Mouse (Mus musculus) adrenal gland, adult 2 months (tissue): ENCODE measurements at regions not wholly inside any gene's neighbourhood (a gene's known extent, or its start where the extent isn't known, plus 50 kb on each side); places are given as distances from the start of the nearest gene placed in this dataset.
"Not testable (repeated sequence)": the region's sequence is repeated elsewhere in the genome, so short reads cannot be mapped to it uniquely, and the experiment has no call there.

Source experiments
- DNase-seq: peaks from one replicate; pipeline ENCODE4 v3.0.0; 2021

DNA sequence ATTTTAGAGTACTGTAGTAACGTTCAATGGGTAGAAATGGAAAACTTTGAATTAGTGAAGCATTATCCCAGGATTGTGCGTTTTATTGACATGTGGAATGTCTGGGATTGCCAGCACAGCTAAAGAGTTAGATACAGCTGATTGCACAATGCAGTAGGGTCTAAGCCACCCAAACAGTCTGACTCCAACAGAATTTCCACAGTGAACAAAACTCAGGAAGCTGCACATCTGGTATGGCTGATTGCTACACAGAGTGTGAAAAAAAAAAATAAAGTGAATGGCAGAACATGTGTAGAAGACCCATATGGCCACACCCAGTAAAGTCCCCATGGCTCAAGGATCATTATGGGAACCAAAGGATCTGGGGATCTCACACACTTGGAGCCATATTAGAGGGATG lies 596.0 kb upstream of the Igfbp3 start:
- no peak for DNase-seq

DNA sequence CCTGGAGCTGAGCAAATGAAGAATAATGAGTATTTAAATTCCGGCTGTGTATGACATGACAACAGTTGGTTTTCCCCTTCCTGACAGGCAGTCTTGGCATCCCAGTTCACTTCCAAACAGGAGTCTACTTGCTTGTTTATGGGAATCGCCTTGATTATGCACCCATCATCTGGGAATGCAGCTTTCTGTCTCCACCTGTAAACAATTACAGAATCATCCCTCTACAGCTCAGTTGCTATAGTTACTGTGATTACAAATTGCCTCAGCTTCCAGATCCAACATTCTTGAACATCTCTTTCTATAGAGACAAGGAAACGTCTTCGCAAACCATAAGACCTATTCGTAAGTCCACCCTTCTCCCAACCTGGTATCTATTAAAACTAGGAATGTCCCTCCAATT lies 582.6 kb upstream of the Igfbp3 start:
- DNase-seq, result no peak

GRCm38 (mm10) chr11:7794206-7794605 lies 580.5 kb upstream of the Igfbp3 start:
- no peak for DNase-seq

- no peak for DNase-seq
These were observed 566.9 kb upstream of the Igfbp3 start for GRCm38 (mm10) chr11:7780476-7781112.

DNA sequence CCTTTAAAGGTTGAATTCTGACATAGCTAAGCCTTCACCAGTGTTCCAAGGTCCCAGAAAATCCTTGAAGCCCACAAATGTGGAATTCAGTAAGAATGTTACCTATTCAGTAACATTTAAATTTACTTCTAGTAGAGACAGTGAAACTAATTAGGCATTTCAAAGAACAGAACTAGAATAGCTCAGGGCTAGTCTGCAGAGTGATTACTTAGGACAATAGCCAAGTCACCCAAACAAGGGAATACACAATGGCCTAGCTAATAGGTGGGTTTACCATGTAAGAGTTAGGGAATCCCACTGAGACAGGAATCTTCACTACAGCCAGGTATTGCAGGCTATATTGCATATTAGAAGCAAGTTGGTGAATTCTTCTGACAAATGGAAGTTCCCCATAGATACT lies 561.6 kb upstream of the Igfbp3 start:
- DNase-seq, result not testable (repeated sequence)

- DNase-seq, result peak; percentile 8
These were observed 551.6 kb upstream of the Igfbp3 start for GRCm38 (mm10) chr11:7765303-7765702.

DNA sequence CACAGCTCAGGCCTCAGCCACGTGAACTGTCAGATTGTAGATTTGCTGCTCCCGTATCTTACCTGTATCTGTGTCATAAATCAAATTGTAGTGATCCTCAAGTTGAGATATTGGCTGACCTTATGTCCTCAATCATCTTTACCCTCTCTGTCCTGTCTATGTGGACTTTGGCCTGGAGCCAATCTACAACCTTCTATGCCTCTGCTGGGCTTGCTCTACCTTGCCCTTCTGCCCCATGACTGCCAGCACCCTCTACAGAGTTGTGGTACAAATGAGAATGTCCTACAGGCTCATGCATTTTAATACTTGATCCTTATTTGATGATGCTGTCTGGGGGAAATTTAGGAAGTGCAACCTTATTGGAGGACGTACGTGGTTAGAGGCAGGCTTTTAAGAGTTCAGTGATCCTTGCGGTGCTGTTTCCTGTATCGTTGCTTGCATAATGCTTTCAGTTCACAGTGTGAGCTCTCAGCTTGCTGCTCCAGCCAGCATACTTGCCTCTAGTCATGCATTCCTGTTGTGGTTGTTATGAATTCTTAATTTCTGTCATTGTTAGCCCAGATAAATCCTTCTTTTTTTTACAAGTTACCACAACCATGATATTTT lies 545.2 kb upstream of the Igfbp3 start:
- peak; percentile 5 for DNase-seq
